Mouse (Mus musculus): Measurements from ENCODE around the gene Fhit. TPM values are rescaled to one million over a fixed set of nuclear protein-coding genes. Genes with fewer than 3 reads are reported as not detected.
"Not testable (repeated sequence)": the region's sequence is repeated elsewhere in the genome, so short reads cannot be mapped to it uniquely, and the experiment has no call there.

Gene Fhit
- polyA plus RNA-seq, 1 experiment from 2014 or later = 4.8 TPM

DNA sequence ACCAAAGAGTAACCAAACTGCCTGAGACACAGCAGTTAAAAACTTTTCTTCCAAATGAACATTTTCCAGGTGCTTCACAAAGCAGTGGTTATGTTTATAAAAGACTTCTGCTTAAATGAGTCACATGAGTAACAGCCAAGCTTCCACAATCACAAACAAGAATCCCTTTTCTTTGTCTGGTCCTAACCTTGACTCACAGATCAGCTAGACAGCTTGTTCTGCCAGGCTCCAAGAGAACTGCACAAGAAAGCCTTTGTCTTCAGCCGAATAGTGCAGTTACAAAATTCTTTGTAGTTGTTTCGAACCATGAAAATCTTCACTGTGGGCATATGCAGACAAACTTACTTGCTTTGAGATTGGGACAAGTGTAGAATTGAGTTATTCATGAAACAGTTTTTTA, 1201.4 kb downstream of the Fhit start:
- 78% methylated on average over 2 of the region's 2 CpGs for WGBS
- ATAC-seq (ENCODE audit: insufficient number of reproducible peaks, insufficient read depth, low FRiP score, low TSS enrichment, low read depth) = no peak
- Histone ChIP-seq H3K36me3 (no peaks in the 10 kb centered on the region), H3K27ac (no peak overlapping the region), H3K9ac (replicated peaks) (no peak overlapping the region), H3K9me3 (no peaks in the 10 kb centered on the region), H3K4me3 (replicated peaks) (no peak overlapping the region), H3K4me2 (no peak overlapping the region), H3K4me1 (replicated peaks) (no peaks in the 10 kb centered on the region), H3K27me3 (no peaks in the 10 kb centered on the region)

- H3K27me3 ChIP-seq = no peaks in the 10 kb centered on the region
- no peaks in the 10 kb centered on the region for H3K36me3 ChIP-seq
- no peak overlapping the region for H3K4me2 ChIP-seq
- H3K4me3 ChIP-seq (replicated peaks) = no peak overlapping the region
- no peak overlapping the region for H3K9ac ChIP-seq (replicated peaks)
- 91% methylated on average over 2 of the region's 2 CpGs for WGBS
- no peaks in the 10 kb centered on the region for H3K4me1 ChIP-seq (replicated peaks)
- H3K9me3 ChIP-seq = no peaks in the 10 kb centered on the region
- no peak for ATAC-seq (ENCODE audit: insufficient number of reproducible peaks, insufficient read depth, low FRiP score, low TSS enrichment, low read depth)
- no peak overlapping the region for H3K27ac ChIP-seq
Measured at GRCm38 (mm10) chr14:9899494-9899893, 1262.3 kb downstream of the Fhit start.

DNA sequence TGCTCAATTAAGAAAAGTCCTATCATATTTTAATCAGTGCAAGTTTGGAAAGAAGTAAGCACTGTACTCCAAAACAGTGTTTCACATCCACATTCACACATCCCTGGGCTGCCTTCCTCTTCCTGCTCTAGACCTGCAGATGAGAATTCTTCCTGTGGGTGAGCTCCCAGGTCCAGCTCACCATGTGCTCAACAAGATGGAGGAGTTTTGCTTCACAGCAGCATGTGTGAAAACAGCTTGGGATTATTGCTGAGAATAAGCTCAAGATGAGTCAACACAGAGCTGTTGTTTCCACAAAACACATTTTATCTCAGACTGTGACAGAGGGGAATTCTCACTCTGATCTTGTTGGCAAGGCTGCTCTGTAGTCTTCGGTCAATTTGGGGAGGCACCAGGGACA, 1265.3 kb downstream of the Fhit start:
- Histone ChIP-seq H3K36me3 (no peaks in the 10 kb centered on the region), H3K4me2 (no peak overlapping the region), H3K4me3 (replicated peaks) (no peak overlapping the region), H3K4me1 (replicated peaks) (no peaks in the 10 kb centered on the region), H3K9me3 (no peaks in the 10 kb centered on the region), H3K27me3 (no peaks in the 10 kb centered on the region), H3K9ac (replicated peaks) (no peak overlapping the region), H3K27ac (no peak overlapping the region)
- 97% methylated on average over 1 of the region's 1 CpGs for WGBS
- no peak for ATAC-seq (ENCODE audit: insufficient number of reproducible peaks, insufficient read depth, low FRiP score, low TSS enrichment, low read depth)

GRCm38 (mm10) chr14:9852041-9852440, 1309.8 kb downstream of the Fhit start:
- H3K4me3 ChIP-seq (replicated peaks) = no peak overlapping the region
- WGBS = 85% methylated on average over 2 of the region's 2 CpGs
- no peaks in the 10 kb centered on the region for H3K9me3 ChIP-seq
- no peak overlapping the region for H3K9ac ChIP-seq (replicated peaks)
- no peak overlapping the region for H3K4me2 ChIP-seq
- ATAC-seq (ENCODE audit: insufficient number of reproducible peaks, insufficient read depth, low FRiP score, low TSS enrichment, low read depth) = no peak
- H3K27me3 ChIP-seq = no peaks in the 10 kb centered on the region
- no peaks in the 10 kb centered on the region for H3K4me1 ChIP-seq (replicated peaks)
- no peaks in the 10 kb centered on the region for H3K36me3 ChIP-seq
- H3K27ac ChIP-seq = no peak overlapping the region

DNA sequence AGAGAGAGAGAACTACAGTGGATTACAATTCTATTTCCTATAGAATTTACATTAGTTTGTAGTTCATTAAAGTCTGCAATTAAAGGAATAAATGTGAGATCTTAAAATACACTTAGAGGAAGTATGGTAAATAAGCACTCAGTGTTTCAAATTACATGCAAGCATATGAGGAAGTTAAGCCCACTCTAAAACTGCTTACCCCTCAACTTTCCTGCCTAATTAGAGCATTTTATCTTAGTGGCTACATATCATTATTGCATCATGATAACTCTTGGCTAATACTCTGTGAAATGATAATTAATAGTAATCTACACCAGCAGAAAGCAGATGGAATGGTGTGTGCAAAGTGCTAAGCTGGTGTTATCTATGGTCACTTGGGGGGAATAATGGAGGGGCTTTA, 1329.5 kb downstream of the Fhit start:
- H3K4me3 ChIP-seq (replicated peaks) = no peak overlapping the region
- H3K4me2 ChIP-seq = no peak overlapping the region
- no peak for ATAC-seq (ENCODE audit: insufficient number of reproducible peaks, insufficient read depth, low FRiP score, low TSS enrichment, low read depth)

DNA sequence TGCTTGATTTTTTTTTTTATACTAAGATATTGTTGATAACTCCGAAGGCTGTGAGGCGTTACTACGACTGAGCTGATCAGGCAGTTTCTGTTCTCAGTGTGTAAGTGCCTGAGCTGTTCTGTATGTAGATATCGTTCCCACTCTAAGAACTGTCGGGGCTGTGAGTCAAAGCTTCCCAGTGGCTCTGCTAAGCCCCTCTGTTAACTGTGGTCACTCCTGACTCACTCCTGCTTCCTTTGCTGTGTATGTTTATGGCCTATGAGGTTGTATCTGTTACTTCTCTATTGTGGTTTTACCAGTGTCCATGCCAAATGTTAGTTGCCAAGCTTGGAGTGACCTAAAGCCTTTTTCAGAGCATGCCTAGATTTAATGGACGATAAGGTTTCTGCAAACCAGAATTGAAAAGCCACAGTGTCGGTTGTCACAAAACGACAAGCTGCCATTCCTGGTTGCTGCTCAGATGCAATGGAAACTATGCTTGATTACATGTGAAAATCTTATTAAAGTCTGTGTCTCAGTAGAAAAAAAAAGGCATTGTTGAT, 1333.1 kb downstream of the Fhit start:
- not testable (repeated sequence) for ATAC-seq (ENCODE audit: insufficient number of reproducible peaks, insufficient read depth, low FRiP score, low TSS enrichment, low read depth); H3K4me2 ChIP-seq; H3K4me3 ChIP-seq (replicated peaks); H3K36me3 ChIP-seq; H3K27me3 ChIP-seq; H3K4me1 ChIP-seq (replicated peaks); H3K9ac ChIP-seq (replicated peaks); H3K9me3 ChIP-seq; H3K27ac ChIP-seq
- WGBS = 85% methylated on average over 8 of the region's 8 CpGs

More for the DNA sequence above, 1329.5 kb downstream of the Fhit start:
- H3K27me3 ChIP-seq = no peaks in the 10 kb centered on the region
- H3K36me3 ChIP-seq = no peaks in the 10 kb centered on the region
- no peaks in the 10 kb centered on the region for H3K9me3 ChIP-seq
- H3K4me1 ChIP-seq (replicated peaks) = no peaks in the 10 kb centered on the region
- H3K27ac ChIP-seq = no peak overlapping the region
- no peak overlapping the region for H3K9ac ChIP-seq (replicated peaks)

DNA sequence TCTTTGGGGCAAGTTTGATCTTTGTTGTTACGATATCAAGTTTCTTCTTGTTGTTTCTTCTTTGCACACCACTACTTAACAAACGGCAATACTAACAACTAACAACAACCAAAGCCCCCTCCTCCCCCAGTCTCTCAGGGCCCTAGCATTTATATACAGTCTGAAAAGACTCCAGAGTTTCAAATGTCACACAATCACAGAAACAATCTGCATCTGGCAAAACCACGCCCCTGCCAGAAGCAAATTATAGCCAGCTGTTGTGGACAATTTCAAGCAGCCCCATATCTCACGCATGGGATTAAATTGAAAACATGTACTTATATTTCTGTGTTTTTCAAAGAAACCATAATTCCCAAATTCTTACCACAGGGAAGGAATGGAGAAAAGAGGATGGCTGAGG, 1345.9 kb downstream of the Fhit start:
- Histone ChIP-seq H3K36me3 (no peaks in the 10 kb centered on the region), H3K4me2 (no peak overlapping the region)
- no peak for ATAC-seq (ENCODE audit: insufficient number of reproducible peaks, insufficient read depth, low FRiP score, low TSS enrichment, low read depth)

GRCm38 (mm10) chr14:9811847-9812321, 1350.0 kb downstream of the Fhit start:
- H3K9me3 ChIP-seq = no peaks in the 10 kb centered on the region
- H3K27ac ChIP-seq = no peak overlapping the region
- H3K4me3 ChIP-seq (replicated peaks) = no peak overlapping the region
- no peak overlapping the region for H3K9ac ChIP-seq (replicated peaks)
- H3K27me3 ChIP-seq = no peaks in the 10 kb centered on the region
- WGBS = 34% methylated on average over 9 of the region's 9 CpGs
- ATAC-seq (ENCODE audit: insufficient number of reproducible peaks, insufficient read depth, low FRiP score, low TSS enrichment, low read depth) = no peak
- H3K36me3 ChIP-seq = no peaks in the 10 kb centered on the region
- H3K4me2 ChIP-seq = 0 out of 2 replicates have a peak overlapping the region, but pooled peaks have one; percentile 10
- peaks cover 19% of the 10 kb centered on the region; the same call in 1 of the 2 replicates for H3K4me1 ChIP-seq (replicated peaks)

More for the DNA sequence above, 1345.9 kb downstream of the Fhit start:
- Histone ChIP-seq H3K9me3 (no peaks in the 10 kb centered on the region), H3K4me1 (replicated peaks) (peaks cover 19% of the 10 kb centered on the region; the same call in 1 of the 2 replicates), H3K4me3 (replicated peaks) (no peak overlapping the region), H3K9ac (replicated peaks) (no peak overlapping the region), H3K27ac (no peak overlapping the region), H3K27me3 (no peaks in the 10 kb centered on the region)
- WGBS = 41% methylated on average over 4 of the region's 4 CpGs

DNA sequence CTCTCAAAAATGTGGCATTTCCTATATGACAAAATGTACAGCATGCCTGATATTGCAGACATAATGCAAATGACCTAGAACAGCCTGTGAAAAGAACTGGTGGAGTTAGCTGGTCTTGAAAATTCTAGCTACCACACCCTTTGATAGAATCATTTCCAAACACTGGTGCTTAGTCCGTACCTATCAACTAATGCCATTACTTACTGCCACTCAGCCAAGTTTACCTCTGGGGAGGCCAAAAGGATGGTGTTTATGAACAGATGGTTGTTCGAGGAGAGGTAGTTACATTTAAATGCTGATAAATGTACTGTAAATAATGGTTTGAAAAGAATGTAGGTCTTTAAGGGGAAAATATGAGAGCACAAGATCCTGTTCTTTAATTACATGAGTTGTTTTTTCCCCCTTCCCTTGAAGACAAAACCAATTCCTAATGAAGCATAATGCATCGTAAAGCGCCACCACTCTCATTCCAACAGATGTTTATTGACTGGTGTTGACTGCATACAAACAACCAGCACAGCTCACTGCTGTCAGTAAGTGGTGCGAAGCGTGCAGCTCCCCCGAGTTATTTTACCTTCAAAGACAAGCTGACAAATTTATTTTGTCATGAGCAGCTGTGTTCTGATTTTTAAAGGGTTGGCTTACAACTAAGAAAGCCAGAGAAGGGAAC, 1350.5 kb downstream of the Fhit start:
- no peaks in the 10 kb centered on the region for H3K27me3 ChIP-seq
- H3K36me3 ChIP-seq = no peaks in the 10 kb centered on the region
- no peak overlapping the region for H3K27ac ChIP-seq
- no peaks in the 10 kb centered on the region for H3K9me3 ChIP-seq
- no peak for ATAC-seq (ENCODE audit: insufficient number of reproducible peaks, insufficient read depth, low FRiP score, low TSS enrichment, low read depth)
- no peak overlapping the region for H3K9ac ChIP-seq (replicated peaks)
- WGBS = 25% methylated on average over 7 of the region's 7 CpGs
- peaks cover 14% of the 10 kb centered on the region; the same call in 1 of the 2 replicates for H3K4me1 ChIP-seq (replicated peaks)
- H3K4me2 ChIP-seq = peak overlapping the region; percentile 10; the same call in 1 of the 2 replicates
- no peak overlapping the region for H3K4me3 ChIP-seq (replicated peaks)

DNA sequence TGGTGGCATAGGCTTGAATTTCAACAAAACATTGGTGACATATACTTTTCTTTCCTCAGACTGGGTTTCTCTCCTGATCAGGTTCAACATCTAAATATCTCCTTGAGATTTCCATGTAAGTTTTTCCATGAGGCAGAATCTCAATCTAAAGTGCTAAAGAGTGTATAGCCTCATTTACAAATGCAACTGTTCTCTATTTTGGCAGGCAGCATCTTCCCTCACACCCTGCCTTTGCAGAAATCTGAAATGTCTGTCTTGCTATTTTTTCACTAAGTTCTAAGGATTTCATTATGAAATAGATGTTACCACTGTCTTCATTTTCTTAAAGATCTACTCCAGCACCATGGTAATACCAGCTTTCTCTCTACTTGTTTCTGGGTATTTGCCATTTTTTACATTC, 1368.4 kb downstream of the Fhit start:
- Histone ChIP-seq H3K27me3 (no peaks in the 10 kb centered on the region), H3K4me3 (replicated peaks) (no peak overlapping the region), H3K4me2 (no peak overlapping the region), H3K9ac (replicated peaks) (no peak overlapping the region), H3K27ac (no peak overlapping the region), H3K4me1 (replicated peaks) (no peaks in the 10 kb centered on the region), H3K36me3 (no peaks in the 10 kb centered on the region), H3K9me3 (no peaks in the 10 kb centered on the region)
- no peak for ATAC-seq (ENCODE audit: insufficient number of reproducible peaks, insufficient read depth, low FRiP score, low TSS enrichment, low read depth)

- Histone ChIP-seq H3K27me3 (no peaks in the 10 kb centered on the region), H3K9me3 (no peaks in the 10 kb centered on the region), H3K36me3 (no peaks in the 10 kb centered on the region), H3K9ac (replicated peaks) (no peak overlapping the region), H3K4me3 (replicated peaks) (no peak overlapping the region), H3K4me2 (no peak overlapping the region), H3K4me1 (replicated peaks) (no peaks in the 10 kb centered on the region), H3K27ac (no peak overlapping the region)
- 56% methylated on average over 3 of the region's 3 CpGs for WGBS
- ATAC-seq (ENCODE audit: insufficient number of reproducible peaks, insufficient read depth, low FRiP score, low TSS enrichment, low read depth) = no peak
Measured at GRCm38 (mm10) chr14:9788402-9788950, 1373.4 kb downstream of the Fhit start.

Measured in limb, embryonic 12.5 days (tissue).